10 mouse cellular contexts compared by ENCODE assay signal in the genomic region with DNA sequence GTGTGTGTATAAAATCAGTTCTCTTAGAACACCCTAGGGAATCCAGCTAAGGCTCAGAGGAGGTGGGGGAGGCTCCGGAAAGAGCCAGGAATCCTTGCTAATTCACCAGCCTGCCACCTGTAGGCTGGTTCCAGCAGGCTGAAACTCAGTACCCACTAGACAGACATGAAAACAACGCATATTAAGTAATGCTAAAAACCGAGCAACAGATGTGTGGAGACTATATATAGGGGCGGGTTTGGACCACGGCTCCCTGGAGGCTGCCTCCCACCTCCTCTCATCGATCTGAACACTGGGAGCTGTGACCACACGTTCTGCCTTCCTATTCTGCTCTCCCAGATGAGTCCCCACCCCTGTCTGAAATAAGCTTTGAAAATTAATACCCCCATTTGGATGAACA. TPM values are rescaled to one million over a fixed set of nuclear protein-coding genes. Genes with fewer than 3 reads are reported as not detected.
DNase-seq lines count a peak whose midpoint lies in the region; ATAC-seq lines count a peak whose summit lies in the region.
"Had no signal": no experiment of that assay in that cellular context is flagged by ENCODE, and none has a peak within 500 bp of the region (broad histone marks: within the 10 kb centered on the region; RNA-seq: fewer than 3 reads in every experiment).

No protein-coding gene starts in this region.

- H3K4me2 ChIP-seq in limb, embryonic 12.5 days = peak overlapping the region; percentile 28

- H3K27me3 ChIP-seq in limb, embryonic 12.5 days = peaks cover 59% of the 10 kb centered on the region
- peaks cover 59% of the 10 kb centered on the region for H3K27me3 ChIP-seq in limb, embryonic 10.5 days (ENCODE audit: low read depth, poor library complexity, severe bottlenecking)

- ATAC-seq in limb, embryonic 12.5 days (ENCODE audit: insufficient number of reproducible peaks, insufficient read depth, low FRiP score, low TSS enrichment, low read depth) = no peak

- no peak overlapping the region for H3K9ac ChIP-seq in limb, embryonic 12.5 days (replicated peaks)
- H3K9ac ChIP-seq: stomach, embryonic 15.5 days had no signal

- WGBS in limb, embryonic 12.5 days = 13% methylated on average over 7 of the region's 7 CpGs
- 22% methylated on average over 7 of the region's 7 CpGs for WGBS in limb, embryonic 10.5 days

- peaks cover 12% of the 10 kb centered on the region; the same call in 1 of the 2 replicates for H3K4me1 ChIP-seq in limb, embryonic 12.5 days (replicated peaks)
- peaks cover 14% of the 10 kb centered on the region for H3K4me1 ChIP-seq in limb, embryonic 10.5 days

- no peak overlapping the region for H3K4me3 ChIP-seq in limb, embryonic 12.5 days (replicated peaks)
- no peak overlapping the region for H3K4me3 ChIP-seq in limb, embryonic 10.5 days

- no peak for DNase-seq in limb, embryonic 10.5 days (ENCODE audit: low spot score)
- peak; percentile 36 to 62 for DNase-seq in frontal cortex, adult 2 months (ENCODE audit: extremely low spot score in 1 of 2, low spot score in 1 of 2)
- DNase-seq in left cerebral cortex, postnatal 36 days (ENCODE audit: low spot score in 2 of 2) = peak; percentile 38 to 55
- peak; percentile 48 for DNase-seq in right cerebral cortex, postnatal 25 days
- DNase-seq in urinary bladder, postnatal 36 days (ENCODE audit: low spot score in 2 of 2) = no peak
- no peak for DNase-seq in heart, postnatal 4 days
- DNase-seq in thymus, postnatal 25 days = no peak
- DNase-seq: cerebellum, adult 18-20 months had no signal

- H3K36me3 ChIP-seq in limb, embryonic 12.5 days = no peaks in the 10 kb centered on the region
- H3K36me3 ChIP-seq in limb, embryonic 10.5 days = no peaks in the 10 kb centered on the region
- H3K36me3 ChIP-seq: stomach, embryonic 15.5 days had no signal

- H3K27ac ChIP-seq in limb, embryonic 12.5 days = no peak overlapping the region
- H3K27ac ChIP-seq in limb, embryonic 10.5 days = no peak overlapping the region
- H3K27ac ChIP-seq: stomach, embryonic 15.5 days had no signal

- intact Hi-C loops in left cerebral cortex, postnatal 36 days (cut with DNase I) = loop anchor here (5.0 to 10.0 kb wide), 2 partner anchors 57 to 200 kb away; no protein-coding TSS in a partner anchor

- no peaks in the 10 kb centered on the region for H3K9me3 ChIP-seq in limb, embryonic 12.5 days
- no peaks in the 10 kb centered on the region for H3K9me3 ChIP-seq in limb, embryonic 10.5 days (replicated peaks)
- H3K9me3 ChIP-seq: stomach, embryonic 15.5 days had no signal

RNA-seq across cellular contexts. Expression of a gene that starts 1.8 kb away (rescaled TPM):
- 1.6 and 2.0 TPM in 2 replicates for polyA plus RNA-seq in limb, embryonic 12.5 days (2016; fragmentation: Nextera tagmentation; extraction: Ambion mirVana)
- polyA plus RNA-seq in limb, embryonic 10.5 days (2016; fragmentation: Nextera tagmentation; extraction: Ambion mirVana) = 0.18 and 0.23 TPM in 2 replicates
- polyA plus RNA-seq in frontal cortex, adult 2 months (2012; rRNA removed) = 45.7 and 45.8 TPM in 2 replicates
- 10 to 100 TPM; 55.9 to 66.3 TPM for total RNA-seq in left cerebral cortex, postnatal 36 days (2021)
- total RNA-seq in heart, postnatal 4 days (2021) = under 1 TPM; 0.09 to 0.14 TPM

Comparison
In these comparisons a context has a peak if more than half of its experiments do, and no peak if none do; other contexts are left out.
1. DNase-seq: peak in frontal cortex, adult 2 months (2 of 2), left cerebral cortex, postnatal 36 days (2 of 2) and right cerebral cortex, postnatal 25 days (single experiment); none in limb, embryonic 10.5 days (single experiment), urinary bladder, postnatal 36 days (0 of 2), heart, postnatal 4 days (single experiment) and thymus, postnatal 25 days (single experiment).
2. RNA of a gene that starts 1.8 kb away (polyA plus RNA-seq): 45.7 to 45.8 TPM in frontal cortex, adult 2 months; 1.6 to 2.0 TPM in limb, embryonic 12.5 days and 0.18 to 0.23 TPM in limb, embryonic 10.5 days; every median in the first group is over 10 times any median in the second.